Mouse (Mus musculus): ENCODE results near the gene Prkcz. TPM values are rescaled to one million over a fixed set of nuclear protein-coding genes. Genes with fewer than 3 reads are reported as not detected.

The Prkcz gene
- polyA plus RNA-seq, 1 experiment from 2014 or later = 11.3 TPM

- Histone ChIP-seq H3K27ac (replicated peaks) (no peak overlapping the region), H3K27me3 (ENCODE audit: control insufficient read depth, insufficient read depth, low read length) (no peaks in the 10 kb centered on the region), H3K4me1 (replicated peaks; ENCODE audit: control insufficient read depth, insufficient read depth) (peaks cover 41% of the 10 kb centered on the region), H3K9ac (ENCODE audit: low read length) (peak overlapping the region; percentile 18; the same call in 1 of the 2 replicates), H3K4me2 (replicated peaks; ENCODE audit: low read depth) (0 out of 2 replicates have a peak overlapping the region, but pooled peaks have one; percentile 5), H3K4me3 (ENCODE audit: low read depth, low read length) (no peak overlapping the region), H3K36me3 (ENCODE audit: control insufficient read depth, insufficient read depth, low read length) (peaks cover 4% of the 10 kb centered on the region; the same call in 1 of the 2 replicates), H3K9me3 (ENCODE audit: control insufficient read depth, low read length) (no peaks in the 10 kb centered on the region)
- ATAC-seq (ENCODE audit: low FRiP score, low TSS enrichment) = no peak
- DNase-seq (ENCODE audit: low spot score) = peak; percentile 22
- TF ChIP-seq EP300 (optimal IDR thresholded peaks at IDR 0.05) (no peak), CTCF (IDR thresholded peaks at IDR 0.05; ENCODE audit: low read depth) (peak; percentile 45)
- WGBS = 50% methylated on average over 9 of the region's 9 CpGs
Measured at GRCm38 (mm10) chr4:155213052-155213751, 148.0 kb downstream of the Prkcz start.

Other genes starting within 250 kb of the Prkcz start
- 9.7 and 10.8 TPM in 2 replicates for gene Ski, start 138.8 kb downstream of the Prkcz start, polyA plus RNA-seq (2015; fragmentation: Nextera tagmentation; extraction: Ambion mirVana)
- 43.5 and 46.3 TPM in 2 replicates for gene Faap20, start 111.6 kb downstream of the Prkcz start, polyA plus RNA-seq (2015; fragmentation: Nextera tagmentation; extraction: Ambion mirVana)
- gene Gabrd, start 36.8 kb upstream of the Prkcz start, polyA plus RNA-seq (2015; fragmentation: Nextera tagmentation; extraction: Ambion mirVana) = 0.05 TPM in 1 of 2 replicates, not detected in the other
- gene Cfap74, start 47.8 kb upstream of the Prkcz start, polyA plus RNA-seq (2015; fragmentation: Nextera tagmentation; extraction: Ambion mirVana) = 0.34 and 0.79 TPM in 2 replicates
- 0.21 TPM in 1 of 2 replicates, not detected in the other for gene Tmem52, start 107.8 kb upstream of the Prkcz start, polyA plus RNA-seq (2015; fragmentation: Nextera tagmentation; extraction: Ambion mirVana)
- 263 and 272 TPM in 2 replicates for gene Gnb1, start 130.0 kb upstream of the Prkcz start, polyA plus RNA-seq (2015; fragmentation: Nextera tagmentation; extraction: Ambion mirVana)
- gene Nadk, start 201.0 kb upstream of the Prkcz start, polyA plus RNA-seq (2015; fragmentation: Nextera tagmentation; extraction: Ambion mirVana) = 75.2 and 78.4 TPM in 2 replicates
- gene Slc35e2, start 240.1 kb upstream of the Prkcz start, polyA plus RNA-seq (2015; fragmentation: Nextera tagmentation; extraction: Ambion mirVana) = 3.2 and 3.8 TPM in 2 replicates